ENCODE assay signal across 8 mouse cellular contexts in genomic region chr13:112160173-112160641, GRCm38 (mm10).
DNase-seq lines count a peak whose midpoint lies in the region; ATAC-seq lines count a peak whose summit lies in the region.

No protein-coding gene starts in this region.

- H3K36me3 ChIP-seq in embryonic facial prominence, embryonic 12.5 days = no peaks in the 10 kb centered on the region
- H3K36me3 ChIP-seq in embryonic facial prominence, embryonic 10.5 days (replicated peaks) = no peaks in the 10 kb centered on the region
- H3K36me3 ChIP-seq in neural tube, embryonic 13.5 days = no peaks in the 10 kb centered on the region
- H3K36me3 ChIP-seq in intestine, embryonic 15.5 days = no peaks in the 10 kb centered on the region

- H3K4me1 ChIP-seq in embryonic facial prominence, embryonic 12.5 days = peaks cover 16% of the 10 kb centered on the region
- peaks cover 22% of the 10 kb centered on the region for H3K4me1 ChIP-seq in embryonic facial prominence, embryonic 10.5 days
- 0 out of 2 replicates have a peak, but pooled peaks cover 10% of the 10 kb centered on the region for H3K4me1 ChIP-seq in neural tube, embryonic 13.5 days (replicated peaks)
- H3K4me1 ChIP-seq in intestine, embryonic 15.5 days (replicated peaks) = 0 out of 2 replicates have a peak, but pooled peaks cover 4% of the 10 kb centered on the region

- no peak for DNase-seq in embryonic facial prominence, embryonic 10.5 days (ENCODE audit: low spot score)
- DNase-seq in neural tube, embryonic 10.5 days (ENCODE audit: extremely low spot score, low spot score) = no peak
- peak; percentile 49 for DNase-seq in testis, postnatal 10 days (ENCODE audit: low spot score)
- DNase-seq in adrenal gland, adult 2 months = no peak

- H3K4me3 ChIP-seq in embryonic facial prominence, embryonic 12.5 days = no peak overlapping the region
- H3K4me3 ChIP-seq in embryonic facial prominence, embryonic 10.5 days = no peak overlapping the region
- no peak overlapping the region for H3K4me3 ChIP-seq in neural tube, embryonic 13.5 days
- H3K4me3 ChIP-seq in intestine, embryonic 15.5 days (replicated peaks) = no peak overlapping the region

- H3K9ac ChIP-seq in embryonic facial prominence, embryonic 12.5 days = no peak overlapping the region
- H3K9ac ChIP-seq in neural tube, embryonic 13.5 days = no peak overlapping the region
- no peak overlapping the region for H3K9ac ChIP-seq in intestine, embryonic 15.5 days

- H3K27me3 ChIP-seq in embryonic facial prominence, embryonic 12.5 days = no peaks in the 10 kb centered on the region
- 0 out of 2 replicates have a peak, but pooled peaks cover 4% of the 10 kb centered on the region for H3K27me3 ChIP-seq in embryonic facial prominence, embryonic 10.5 days (replicated peaks; ENCODE audit: low read depth, poor library complexity, severe bottlenecking)
- no peaks in the 10 kb centered on the region for H3K27me3 ChIP-seq in neural tube, embryonic 13.5 days
- no peaks in the 10 kb centered on the region for H3K27me3 ChIP-seq in intestine, embryonic 15.5 days (replicated peaks)

- peak overlapping the region; percentile 14; the same call in 1 of the 2 replicates for H3K27ac ChIP-seq in embryonic facial prominence, embryonic 12.5 days
- H3K27ac ChIP-seq in embryonic facial prominence, embryonic 10.5 days (replicated peaks) = no peak overlapping the region; the same call in 1 of the 2 replicates
- no peak overlapping the region; the same call in 1 of the 2 replicates for H3K27ac ChIP-seq in neural tube, embryonic 13.5 days (replicated peaks)
- H3K27ac ChIP-seq in intestine, embryonic 15.5 days = peak overlapping the region; percentile 60; the same call in 1 of the 2 replicates

- no peaks in the 10 kb centered on the region for H3K9me3 ChIP-seq in embryonic facial prominence, embryonic 12.5 days
- H3K9me3 ChIP-seq in embryonic facial prominence, embryonic 10.5 days = no peaks in the 10 kb centered on the region
- H3K9me3 ChIP-seq in neural tube, embryonic 13.5 days = no peaks in the 10 kb centered on the region
- no peaks in the 10 kb centered on the region for H3K9me3 ChIP-seq in intestine, embryonic 15.5 days

- ATAC-seq in embryonic facial prominence, embryonic 12.5 days (ENCODE audit: insufficient number of reproducible peaks, insufficient read depth, low FRiP score, low TSS enrichment) = peak; percentile 28; the same call in 1 of the 2 replicates
- peak; percentile 53; the same call in 1 of the 2 replicates for ATAC-seq in neural tube, embryonic 13.5 days (ENCODE audit: low read depth)
- peak; percentile 49 for ATAC-seq in intestine, embryonic 15.5 days
- ATAC-seq in erythroblast, adult 5-6 weeks (replicated peaks; ENCODE audit: low FRiP score, poor library complexity, severe bottlenecking) = no peak

- 43% methylated on average over 2 of the region's 2 CpGs for WGBS in embryonic facial prominence, embryonic 12.5 days
- 43% methylated on average over 2 of the region's 2 CpGs for WGBS in embryonic facial prominence, embryonic 10.5 days
- 59% methylated on average over 2 of the region's 2 CpGs for WGBS in neural tube, embryonic 13.5 days
- WGBS in intestine, embryonic 15.5 days = 53% methylated on average over 2 of the region's 2 CpGs

- H3K4me2 ChIP-seq in embryonic facial prominence, embryonic 12.5 days (replicated peaks) = no peak overlapping the region
- H3K4me2 ChIP-seq in neural tube, embryonic 13.5 days = no peak overlapping the region
- H3K4me2 ChIP-seq in intestine, embryonic 15.5 days (replicated peaks) = no peak overlapping the region

Comparison
In these comparisons a context has a peak if more than half of its experiments do, and no peak if none do; other contexts are left out.
1. H3K27ac ChIP-seq: peak in embryonic facial prominence, embryonic 12.5 days (single experiment) and intestine, embryonic 15.5 days (single experiment); none in embryonic facial prominence, embryonic 10.5 days (single experiment) and neural tube, embryonic 13.5 days (single experiment).